Mouse (Mus musculus) embryonic facial prominence, embryonic 10.5 days (tissue): ENCODE results near the gene Aggf1. TPM values are rescaled to one million over a fixed set of nuclear protein-coding genes. Genes with fewer than 3 reads are reported as not detected.

Experiments
- DNase-seq: peaks from one replicate; pipeline ENCODE4 v3.0.0-alpha.2; 2017; ENCODE audit warnings: low spot score
- H3K27ac ChIP-seq: fragments of 300-500 bp; sonication (generic); replicated peaks from 2 replicates; pipeline ENCODE4 v1.5.1; 2016; ENCODE audit warnings: mild to moderate bottlenecking
- H3K27me3 ChIP-seq: fragments of 300-500 bp; sonication (generic); replicated peaks from 2 replicates; pipeline ENCODE4 v1.6.1; 2016; ENCODE audit warnings: low read depth, mild to moderate bottlenecking; ENCODE audit not compliant: poor library complexity, severe bottlenecking
- H3K36me3 ChIP-seq: fragments of 300-500 bp; sonication (generic); replicated peaks from 2 replicates; pipeline ENCODE4 v1.6.1; 2016; ENCODE audit warnings: mild to moderate bottlenecking, moderate library complexity
- H3K4me1 ChIP-seq: fragments of 300-500 bp; sonication (generic); 2 replicates; pipeline ENCODE4 v1.6.1; 2016
- H3K4me3 ChIP-seq: fragments of 300-500 bp; sonication (generic); 2 replicates; pipeline ENCODE4 v1.5.1; 2016; ENCODE audit warnings: mild to moderate bottlenecking, moderate library complexity
- H3K9me3 ChIP-seq: fragments of 300-500 bp; sonication (generic); 2 replicates; pipeline ENCODE4 v1.6.1; 2016; ENCODE audit warnings: mild to moderate bottlenecking
- WGBS: fragments of 180-500 bp; shearing (Covaris S2); methylation state at CpG from one replicate; pipeline ENCODE4 v1.1.7; 2016; 5-methylcytosine and 5-hydroxymethylcytosine counted together
- polyA plus RNA-seq: library from polyadenylated mRNA; unstranded; fragments of >200 nt; fragmentation: Nextera tagmentation; extraction: Ambion mirVana; gene quantifications from 2 replicates; pipeline ENCODE4 v1.2.1, GENCODE M21; 2016

The Aggf1 gene
- polyA plus RNA-seq, 1 experiment from 2014 or later, result 38.0 TPM

DNA sequence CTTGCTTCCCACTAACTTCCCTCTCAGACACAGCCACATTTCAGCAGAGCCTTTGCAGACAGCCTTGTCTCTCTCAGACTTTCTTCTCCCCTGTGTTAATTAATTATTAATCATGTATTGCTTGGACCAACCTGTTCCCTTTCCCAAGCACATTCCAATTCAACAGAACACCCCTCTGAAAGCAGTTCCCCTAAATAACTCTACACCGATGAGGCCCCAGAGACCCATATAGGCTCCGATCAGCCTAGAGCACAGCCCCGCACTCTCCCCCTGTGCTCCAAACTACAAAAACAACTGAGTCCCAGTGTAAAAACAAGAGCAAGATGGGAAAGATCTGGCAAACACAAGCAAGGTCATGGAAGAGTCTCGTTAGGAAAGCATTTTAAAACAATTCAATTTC, 68.6 kb downstream of the Aggf1 start:
- Histone ChIP-seq H3K36me3 (no peaks in the 10 kb centered on the region), H3K4me3 (no peak overlapping the region), H3K4me1 (no peaks in the 10 kb centered on the region), H3K27ac (no peak overlapping the region), H3K27me3 (no peaks in the 10 kb centered on the region), H3K9me3 (no peaks in the 10 kb centered on the region)
- DNase-seq, result no peak
- WGBS, result 73% methylated on average over 4 of the region's 4 CpGs

Other genes with a start within 250 kb of the Aggf1 start
- gene Pde8b, start 125.0 kb downstream of the Aggf1 start, polyA plus RNA-seq, result 1.1 and 1.9 TPM in 2 replicates
- 61.0 and 68.3 TPM in 2 replicates for gene Zbed3, start 51.7 kb downstream of the Aggf1 start, polyA plus RNA-seq
- 0.80 and 1.4 TPM in 2 replicates for gene Crhbp, start 69.6 kb upstream of the Aggf1 start, polyA plus RNA-seq
- 0.60 TPM in 1 of 2 replicates, not detected in the other for gene S100z, start 103.4 kb upstream of the Aggf1 start, polyA plus RNA-seq
- gene F2rl1, start 149.9 kb upstream of the Aggf1 start, polyA plus RNA-seq, result 0.15 and 0.19 TPM in 2 replicates
- 120 and 127 TPM in 2 replicates for gene F2r, start 243.1 kb upstream of the Aggf1 start, polyA plus RNA-seq